Mouse (Mus musculus) erythroblast, embryonic 14.5 days (primary cell): Measurements from ENCODE around the gene Dusp28.

ENCODE experiments used
- GATA1 ChIP-seq: IDR thresholded peaks from 2 replicates; pipeline ENCODE4 v1.6.1; 2012; ENCODE audit warnings: low read length, inconsistent platforms, mixed read lengths
- TAL1 ChIP-seq: IDR thresholded peaks from 3 replicates; pipeline ENCODE4 v1.6.1; 2012; ENCODE audit warnings: low read length, inconsistent platforms, mixed read lengths

DNA sequence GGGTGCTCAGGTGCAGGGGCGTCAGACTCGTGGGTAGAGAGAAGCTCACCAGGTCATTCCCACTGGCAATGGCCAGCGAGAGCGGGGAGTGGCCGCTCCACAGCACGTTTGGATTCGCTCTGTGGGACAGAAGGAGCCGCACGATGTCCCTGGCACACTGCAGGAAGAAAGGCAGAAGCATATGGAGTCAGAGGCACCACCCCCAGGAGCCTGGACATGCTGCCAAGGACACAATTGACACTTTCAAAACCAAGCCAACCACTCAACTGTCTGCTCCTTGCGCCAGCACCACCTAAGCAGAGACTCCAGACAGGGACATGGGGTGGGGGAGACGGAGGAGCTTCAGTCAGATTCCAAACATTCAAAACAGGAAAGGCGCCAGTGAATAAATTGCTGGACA is 27.5 kb upstream of the Dusp28 start:
- TF ChIP-seq GATA1: no peak
- TF ChIP-seq TAL1: no peak
